Mouse (Mus musculus) cerebellum, adult 11 months (tissue): Measurements from ENCODE around the gene Paqr7.

Source experiments
- DNase-seq: peaks from one replicate; pipeline ENCODE4 v3.0.0; 2022

The Paqr7 gene

GRCm38 (mm10) chr4:134496595-134497210, at the start of gene Paqr7:
Paqr7 (plus strand) TSS chr4:134496697.
- DNase-seq: peak; percentile 85

GRCm38 (mm10) chr4:134447966-134448365, 48.5 kb upstream of the Paqr7 start:
- DNase-seq: no peak

GRCm38 (mm10) chr4:134449595-134450391, 46.7 kb upstream of the Paqr7 start:
- peak; percentile 79 for DNase-seq

- peak; percentile 65 for DNase-seq
These were observed 45.9 kb upstream of the Paqr7 start for GRCm38 (mm10) chr4:134450392-134451195.

GRCm38 (mm10) chr4:134451484-134451883, 45.0 kb upstream of the Paqr7 start:
- no peak for DNase-seq

GRCm38 (mm10) chr4:134453619-134454400, 42.7 kb upstream of the Paqr7 start:
- peak; percentile 65 for DNase-seq

GRCm38 (mm10) chr4:134455310-134455709, 41.2 kb upstream of the Paqr7 start:
- no peak for DNase-seq

GRCm38 (mm10) chr4:134457130-134457825, 39.2 kb upstream of the Paqr7 start:
- no peak for DNase-seq

- DNase-seq: peak; percentile 88
These were observed 37.6 kb upstream of the Paqr7 start for GRCm38 (mm10) chr4:134458856-134459255.

- DNase-seq: no peak
These were observed 36.2 kb upstream of the Paqr7 start for GRCm38 (mm10) chr4:134460277-134460676.

GRCm38 (mm10) chr4:134461252-134461651, 35.2 kb upstream of the Paqr7 start:
- DNase-seq: no peak

- DNase-seq: no peak
These were observed 30.7 kb upstream of the Paqr7 start for GRCm38 (mm10) chr4:134465789-134466188.

- DNase-seq: no peak
These were observed 29.9 kb upstream of the Paqr7 start for GRCm38 (mm10) chr4:134466381-134467262.

- DNase-seq: no peak
These were observed 28.9 kb upstream of the Paqr7 start for GRCm38 (mm10) chr4:134467435-134468214.

GRCm38 (mm10) chr4:134468215-134468575, 28.3 kb upstream of the Paqr7 start, which contains the start of gene Stmn1:
Stmn1 (plus strand) TSS chr4:134468320.
- peak; percentile 96 for DNase-seq

GRCm38 (mm10) chr4:134468578-134469266, 27.8 kb upstream of the Paqr7 start:
- peak; percentile 95 for DNase-seq

- DNase-seq: no peak
These were observed 27.1 kb upstream of the Paqr7 start for GRCm38 (mm10) chr4:134469341-134469796.

- no peak for DNase-seq
These were observed 26.5 kb upstream of the Paqr7 start for GRCm38 (mm10) chr4:134469985-134470384.

- DNase-seq: no peak
These were observed 25.0 kb upstream of the Paqr7 start for GRCm38 (mm10) chr4:134471469-134471868.
